Mouse (Mus musculus) megakaryocyte-erythroid progenitor cell, adult 5-6 weeks (primary cell): ENCODE results near the gene Smad1. TPM values are rescaled to one million over a fixed set of nuclear protein-coding genes. Genes with fewer than 3 reads are reported as not detected.

Experiments used
- ATAC-seq: replicated peaks from 2 replicates; pipeline ENCODE4 v1.8.0; 2016; ENCODE audit warnings: mild to moderate bottlenecking, inconsistent platforms; ENCODE audit not compliant: severe bottlenecking, poor library complexity, low FRiP score, low TSS enrichment
- total RNA-seq, 2 experiments: library from RNA; stranded (forward) in 1 of 2; stranded (reverse) in 1 of 2; fragments of 200-1000, 215-1000 nt in 1 of 2; fragments of >200 nt in 1 of 2; fragmentation: Nextera tagmentation in 1 of 2; gene quantifications; 2 replicates each; pipeline ENCODE4 v1.2.3; 2014 to 2017

The Smad1 gene
- total RNA-seq, 2 experiments from 2014 or later: 1.8 to 4.2 TPM

- no peak for ATAC-seq
Measured at GRCm38 (mm10) chr8:79324928-79325327, 74.4 kb downstream of the Smad1 start.

GRCm38 (mm10) chr8:79324036-79324435 lies 75.3 kb downstream of the Smad1 start:
- ATAC-seq: no peak

GRCm38 (mm10) chr8:79323121-79323520 lies 76.2 kb downstream of the Smad1 start:
- no peak for ATAC-seq

GRCm38 (mm10) chr8:79310801-79311200 lies 88.5 kb downstream of the Smad1 start:
- ATAC-seq: no peak

- ATAC-seq: no peak
Measured at GRCm38 (mm10) chr8:79305941-79306340, 93.4 kb downstream of the Smad1 start.

GRCm38 (mm10) chr8:79301548-79301947 lies 97.8 kb downstream of the Smad1 start:
- ATAC-seq: no peak

GRCm38 (mm10) chr8:79299704-79300103 lies 99.6 kb downstream of the Smad1 start:
- ATAC-seq: no peak

GRCm38 (mm10) chr8:79297763-79298162 lies 101.6 kb downstream of the Smad1 start:
- ATAC-seq: no peak

GRCm38 (mm10) chr8:79295276-79296105 lies 103.8 kb downstream of the Smad1 start:
- ATAC-seq: no peak; the same call in 1 of the 2 replicates

- peak; percentile 91 for ATAC-seq
Measured at GRCm38 (mm10) chr8:79294610-79295275, 104.6 kb downstream of the Smad1 start, which contains the start of gene Mmaa. Mmaa (minus strand) TSS chr8:79294937.

- ATAC-seq: no peak
Measured at GRCm38 (mm10) chr8:79293841-79294240, 105.5 kb downstream of the Smad1 start.

GRCm38 (mm10) chr8:79292712-79293264 lies 106.5 kb downstream of the Smad1 start:
- ATAC-seq: peak; percentile 13; the same call in 1 of the 2 replicates

GRCm38 (mm10) chr8:79289592-79289991 lies 109.7 kb downstream of the Smad1 start:
- ATAC-seq: no peak

GRCm38 (mm10) chr8:79288681-79289080 lies 110.6 kb downstream of the Smad1 start:
- no peak for ATAC-seq

Other genes starting within 250 kb of the Smad1 start
- not detected in 2 replicates for gene 1700011L22Rik, start 150.9 kb downstream of the Smad1 start, total RNA-seq (2014; fragmentation: Nextera tagmentation)
- 2.9 TPM in 1 of 2 replicates, not detected in the other for gene 1700011L22Rik, start 150.9 kb downstream of the Smad1 start, total RNA-seq (2017)
- 4.3 and 9.3 TPM in 2 replicates for gene Mmaa, start 104.6 kb downstream of the Smad1 start, total RNA-seq (2014; fragmentation: Nextera tagmentation)
- 10.4 and 10.7 TPM in 2 replicates for gene Mmaa, start 104.6 kb downstream of the Smad1 start, total RNA-seq (2017)
- 75.5 and 87.6 TPM in 2 replicates for gene Otud4, start 240.1 kb upstream of the Smad1 start, total RNA-seq (2014; fragmentation: Nextera tagmentation)
- 82.2 and 82.8 TPM in 2 replicates for gene Otud4, start 240.1 kb upstream of the Smad1 start, total RNA-seq (2017)